Mouse (Mus musculus) MN1 (cell line): Measurements from ENCODE around the gene H2-Q1.
"Not testable (repeated sequence)": the region's sequence is repeated elsewhere in the genome, so short reads cannot be mapped to it uniquely, and the experiment has no call there.

Source experiments
- DNase-seq: peaks from one replicate; pipeline ENCODE4 v3.0.0-alpha.2; 2016; ENCODE audit warnings: low spot score

Gene H2-Q1

GRCm38 (mm10) chr17:35342711-35343476, 22.7 kb downstream of the H2-Q1 start:
- DNase-seq = no peak

- not testable (repeated sequence) for DNase-seq
Observed at GRCm38 (mm10) chr17:35347659-35348058, 27.5 kb downstream of the H2-Q1 start.

- not testable (repeated sequence) for DNase-seq
Observed at GRCm38 (mm10) chr17:35353275-35353674, 33.1 kb downstream of the H2-Q1 start.

- DNase-seq = no peak
Observed at GRCm38 (mm10) chr17:35354071-35354470, 33.9 kb downstream of the H2-Q1 start.

GRCm38 (mm10) chr17:35357086-35357485, 36.9 kb downstream of the H2-Q1 start:
- no peak for DNase-seq

- DNase-seq = no peak
Observed at GRCm38 (mm10) chr17:35358763-35359469, 38.7 kb downstream of the H2-Q1 start.

- DNase-seq = no peak
Observed at GRCm38 (mm10) chr17:35359470-35359862, 39.3 kb downstream of the H2-Q1 start.
